Mouse (Mus musculus): ENCODE results near the gene Sox6. TPM values are rescaled to one million over a fixed set of nuclear protein-coding genes. Genes with fewer than 3 reads are reported as not detected.

Gene Sox6
- total and polyA plus RNA-seq, 3 experiments: 11.8 to 33.4 (median 26.4) TPM

GRCm38 (mm10) chr7:115491721-115492120 lies 546.9 kb downstream of the Sox6 start:
- Histone ChIP-seq H3K36me3 (ENCODE audit: control insufficient read depth, insufficient read depth, low read length) (no peaks in the 10 kb centered on the region), H3K27ac (no peak overlapping the region), H3K27me3 (ENCODE audit: control insufficient read depth, insufficient read depth, low read length) (no peaks in the 10 kb centered on the region), H3K4me1 (ENCODE audit: control insufficient read depth, insufficient read depth, low read length) (no peaks in the 10 kb centered on the region), H3K9ac (ENCODE audit: low read depth, low read length) (no peak overlapping the region), H3K4me3 (no peak overlapping the region), H3K79me2 (replicated peaks; ENCODE audit: control insufficient read depth, insufficient read depth, low read length) (no peaks in the 10 kb centered on the region)
- 88% methylated on average over 5 of the region's 5 CpGs for WGBS
- intact Hi-C loops (cut with DNase I): no loop called here
- DNase-seq: no peak
- TF ChIP-seq POLR2A (IDR thresholded peaks at IDR 0.05; ENCODE audit: insufficient read depth, low read depth, low read length) (no peak), EP300 (IDR thresholded peaks at IDR 0.05; ENCODE audit: insufficient read depth, low read depth, low read length) (no peak), CTCF (IDR thresholded peaks at IDR 0.05) (no peak)

DNA sequence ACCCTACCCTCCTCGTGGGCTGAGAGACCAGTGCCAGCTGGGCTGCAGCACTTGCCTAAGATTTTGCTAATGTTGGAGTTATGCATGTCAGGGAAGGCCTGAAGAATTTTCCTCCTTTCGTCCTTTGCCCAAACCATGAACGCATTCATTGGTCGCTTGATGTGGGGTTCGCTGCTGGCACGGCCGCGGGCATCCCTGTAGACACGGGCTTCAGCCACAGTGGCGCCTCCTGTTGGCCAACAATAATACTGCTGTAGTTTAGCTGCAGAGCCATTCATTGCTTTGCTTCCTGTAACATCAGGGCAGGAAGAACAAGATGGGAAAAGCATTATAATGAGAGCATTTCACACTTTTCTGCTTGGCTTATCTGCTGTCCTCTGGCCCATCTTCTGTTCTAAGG lies 549.0 kb downstream of the Sox6 start:
- H3K9ac ChIP-seq (ENCODE audit: low read depth, low read length): no peak overlapping the region
- no peak overlapping the region for H3K4me3 ChIP-seq
- H3K36me3 ChIP-seq (ENCODE audit: control insufficient read depth, insufficient read depth, low read length): no peaks in the 10 kb centered on the region
- H3K79me2 ChIP-seq (replicated peaks; ENCODE audit: control insufficient read depth, insufficient read depth, low read length): no peaks in the 10 kb centered on the region
- intact Hi-C loops (cut with DNase I): no loop called here
- TF ChIP-seq POLR2A (IDR thresholded peaks at IDR 0.05; ENCODE audit: insufficient read depth, low read depth, low read length): no peak
- peak; percentile 51 for TF ChIP-seq CTCF (IDR thresholded peaks at IDR 0.05)
- no peaks in the 10 kb centered on the region for H3K27me3 ChIP-seq (ENCODE audit: control insufficient read depth, insufficient read depth, low read length)
- no peaks in the 10 kb centered on the region for H3K4me1 ChIP-seq (ENCODE audit: control insufficient read depth, insufficient read depth, low read length)
- H3K27ac ChIP-seq: no peak overlapping the region
- WGBS: 55% methylated on average over 10 of the region's 10 CpGs
- no peak for DNase-seq

DNA sequence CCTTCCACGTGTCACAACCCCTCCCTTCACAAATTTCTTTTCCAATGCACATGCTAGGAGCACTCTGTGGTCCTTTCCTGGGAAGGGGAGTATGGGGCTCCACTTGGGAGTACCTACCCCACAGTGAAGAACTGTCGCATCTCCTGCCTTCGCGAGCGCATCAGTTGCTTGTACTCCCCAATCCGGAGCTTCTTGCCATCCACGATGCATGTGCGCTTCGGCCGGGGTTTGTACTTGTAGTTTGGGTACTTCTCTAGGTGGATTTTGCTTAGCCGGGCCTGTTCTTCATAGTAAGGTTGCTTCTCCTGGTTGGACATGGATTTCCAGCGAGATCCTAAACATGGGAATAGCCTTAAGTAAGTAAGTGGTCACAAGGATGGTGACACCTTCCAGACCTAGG lies 552.2 kb downstream of the Sox6 start:
- no peaks in the 10 kb centered on the region for H3K79me2 ChIP-seq (replicated peaks; ENCODE audit: control insufficient read depth, insufficient read depth, low read length)
- H3K27me3 ChIP-seq (ENCODE audit: control insufficient read depth, insufficient read depth, low read length): no peaks in the 10 kb centered on the region
- H3K4me1 ChIP-seq (ENCODE audit: control insufficient read depth, insufficient read depth, low read length): no peaks in the 10 kb centered on the region
- H3K36me3 ChIP-seq (ENCODE audit: control insufficient read depth, insufficient read depth, low read length): no peaks in the 10 kb centered on the region
- TF ChIP-seq CTCF (IDR thresholded peaks at IDR 0.05) (no peak), POLR2A (IDR thresholded peaks at IDR 0.05; ENCODE audit: insufficient read depth, low read depth, low read length) (no peak), EP300 (IDR thresholded peaks at IDR 0.05; ENCODE audit: insufficient read depth, low read depth, low read length) (no peak)
- intact Hi-C loops (cut with DNase I): no loop called here
- no peak overlapping the region for H3K9ac ChIP-seq (ENCODE audit: low read depth, low read length)
- H3K27ac ChIP-seq: no peak overlapping the region
- 93% methylated on average over 12 of the region's 12 CpGs for WGBS
- no peak for DNase-seq
- no peak overlapping the region for H3K4me3 ChIP-seq

DNA sequence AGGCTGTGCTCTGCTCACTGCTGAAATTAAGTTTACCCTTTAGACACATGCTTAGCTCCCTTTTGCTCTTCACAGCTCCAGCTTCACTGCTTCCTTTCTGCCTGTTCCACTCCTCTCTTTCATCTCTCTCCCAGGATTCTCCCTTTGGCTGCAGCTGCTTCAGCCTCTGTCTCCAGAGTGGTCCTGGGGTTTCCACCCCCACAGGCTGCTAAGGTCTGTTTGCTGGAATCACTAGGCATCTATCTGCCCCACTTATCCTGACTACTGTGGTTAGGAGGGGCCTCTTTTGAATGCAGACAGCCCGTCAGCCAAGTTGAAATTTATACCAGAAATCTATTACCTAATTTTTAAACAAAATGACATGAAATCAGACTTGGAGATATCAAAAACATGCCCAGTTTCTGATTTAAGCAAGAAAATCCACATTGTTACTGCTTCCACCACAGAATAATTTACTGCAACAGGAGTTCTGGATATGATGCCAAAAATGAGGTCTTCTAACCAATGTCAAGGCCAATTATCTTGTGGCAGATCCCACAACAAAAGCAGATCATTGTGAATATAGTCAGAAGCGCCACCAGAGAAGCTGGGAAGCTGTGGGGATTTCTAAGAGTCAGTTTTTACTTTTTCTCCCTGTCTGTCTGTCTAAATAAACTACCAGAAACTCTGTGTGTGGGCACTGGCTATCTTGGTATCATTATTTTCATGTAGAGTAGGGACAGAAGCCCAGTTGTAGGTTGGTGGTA lies 552.8 kb downstream of the Sox6 start:
- Histone ChIP-seq H3K4me1 (ENCODE audit: control insufficient read depth, insufficient read depth, low read length) (no peaks in the 10 kb centered on the region), H3K9ac (ENCODE audit: low read depth, low read length) (no peak overlapping the region)
- TF ChIP-seq EP300 (IDR thresholded peaks at IDR 0.05; ENCODE audit: insufficient read depth, low read depth, low read length): no peak
- TF ChIP-seq CTCF (IDR thresholded peaks at IDR 0.05): no peak
- no peak for TF ChIP-seq POLR2A (IDR thresholded peaks at IDR 0.05; ENCODE audit: insufficient read depth, low read depth, low read length)

GRCm38 (mm10) chr7:115477763-115478162 lies 560.8 kb downstream of the Sox6 start:
- H3K27me3 ChIP-seq (ENCODE audit: control insufficient read depth, insufficient read depth, low read length): no peaks in the 10 kb centered on the region
- intact Hi-C loops (cut with DNase I): no loop called here
- H3K79me2 ChIP-seq (replicated peaks; ENCODE audit: control insufficient read depth, insufficient read depth, low read length): no peaks in the 10 kb centered on the region

More for the DNA sequence above, 552.8 kb downstream of the Sox6 start:
- intact Hi-C loops (cut with DNase I): no loop called here
- WGBS: 87% methylated on average over 2 of the region's 2 CpGs
- Histone ChIP-seq H3K36me3 (ENCODE audit: control insufficient read depth, insufficient read depth, low read length) (no peaks in the 10 kb centered on the region), H3K27me3 (ENCODE audit: control insufficient read depth, insufficient read depth, low read length) (no peaks in the 10 kb centered on the region), H3K79me2 (replicated peaks; ENCODE audit: control insufficient read depth, insufficient read depth, low read length) (no peaks in the 10 kb centered on the region), H3K4me3 (no peak overlapping the region), H3K27ac (no peak overlapping the region)
- no peak for DNase-seq

DNA sequence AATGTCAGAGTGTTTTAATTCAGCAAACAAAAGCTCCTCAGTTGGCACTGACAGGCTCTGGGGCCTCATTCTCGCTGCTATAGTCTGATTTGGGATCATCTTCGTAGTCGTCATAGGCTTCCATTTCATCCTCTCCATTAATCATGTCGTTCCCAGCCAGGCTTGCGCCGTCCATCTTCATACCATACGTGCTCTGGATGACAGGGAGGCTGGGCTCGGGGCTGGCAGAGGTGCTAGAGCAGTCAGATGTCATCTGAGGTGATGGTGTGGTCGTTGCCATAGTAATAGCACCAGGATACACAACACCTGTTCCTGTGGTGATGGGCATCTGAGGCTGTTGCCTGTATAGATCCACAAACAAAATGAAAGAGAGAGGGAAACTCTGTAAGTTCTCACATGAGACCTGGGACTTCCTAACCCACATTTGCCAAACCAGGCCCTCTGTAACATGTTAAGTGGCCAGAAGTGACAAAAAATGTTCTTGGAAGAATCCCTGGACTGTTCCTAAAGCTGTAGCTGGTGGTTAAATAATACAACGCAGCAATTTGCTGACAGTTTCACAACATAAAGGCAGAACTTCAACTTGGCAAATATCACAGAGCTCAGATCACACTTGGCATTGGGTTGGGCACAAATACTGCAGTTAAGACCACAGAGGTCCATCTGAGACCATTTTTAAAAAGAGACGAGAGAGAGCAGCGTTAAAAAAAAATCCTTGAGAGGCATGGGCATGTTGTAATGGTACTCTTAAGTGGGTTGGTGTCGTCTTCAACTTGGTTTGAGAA lies 561.5 kb downstream of the Sox6 start:
- peak in 1 of 2 experiments; percentile 29 for DNase-seq
- Histone ChIP-seq H3K4me3 (no peak overlapping the region), H3K79me2 (replicated peaks; ENCODE audit: control insufficient read depth, insufficient read depth, low read length) (no peaks in the 10 kb centered on the region), H3K9ac (ENCODE audit: low read depth, low read length) (no peak overlapping the region), H3K27ac (peak overlapping the region; percentile 28), H3K36me3 (ENCODE audit: control insufficient read depth, insufficient read depth, low read length) (no peaks in the 10 kb centered on the region), H3K4me1 (ENCODE audit: control insufficient read depth, insufficient read depth, low read length) (peaks cover 5% of the 10 kb centered on the region; the same call in 1 of the 2 replicates), H3K27me3 (ENCODE audit: control insufficient read depth, insufficient read depth, low read length) (no peaks in the 10 kb centered on the region)
- no peak for TF ChIP-seq POLR2A (IDR thresholded peaks at IDR 0.05; ENCODE audit: insufficient read depth, low read depth, low read length)
- no peak for TF ChIP-seq CTCF (IDR thresholded peaks at IDR 0.05)
- no peak for TF ChIP-seq EP300 (IDR thresholded peaks at IDR 0.05; ENCODE audit: insufficient read depth, low read depth, low read length)
- intact Hi-C loops (cut with DNase I): no loop called here
- 55% methylated on average over 13 of the region's 13 CpGs for WGBS

More at GRCm38 (mm10) chr7:115477763-115478162, 560.8 kb downstream of the Sox6 start:
- WGBS: 66% methylated on average over 2 of the region's 2 CpGs
- TF ChIP-seq POLR2A (IDR thresholded peaks at IDR 0.05; ENCODE audit: insufficient read depth, low read depth, low read length): no peak
- TF ChIP-seq EP300 (IDR thresholded peaks at IDR 0.05; ENCODE audit: insufficient read depth, low read depth, low read length): no peak
- TF ChIP-seq CTCF (IDR thresholded peaks at IDR 0.05): no peak
- no peak overlapping the region for H3K9ac ChIP-seq (ENCODE audit: low read depth, low read length)
- peaks cover 2% of the 10 kb centered on the region; the same call in 1 of the 2 replicates for H3K4me1 ChIP-seq (ENCODE audit: control insufficient read depth, insufficient read depth, low read length)
- H3K36me3 ChIP-seq (ENCODE audit: control insufficient read depth, insufficient read depth, low read length): no peaks in the 10 kb centered on the region
- H3K27ac ChIP-seq: peak overlapping the region; percentile 28
- H3K4me3 ChIP-seq: no peak overlapping the region
- DNase-seq: no peak
